Mouse (Mus musculus) kidney, postnatal 4 days (tissue): ENCODE measurements around the gene Ybx3.
A peak's percentile ranks its signal among the peaks of the same experiment; 100 is the strongest.

Experiments
- DNase-seq, 2 experiments: peaks; one replicate each; pipeline ENCODE4 v3.0.0; 2021; ENCODE audit warnings: mixed read lengths in 2 of 2

The Ybx3 gene

DNA sequence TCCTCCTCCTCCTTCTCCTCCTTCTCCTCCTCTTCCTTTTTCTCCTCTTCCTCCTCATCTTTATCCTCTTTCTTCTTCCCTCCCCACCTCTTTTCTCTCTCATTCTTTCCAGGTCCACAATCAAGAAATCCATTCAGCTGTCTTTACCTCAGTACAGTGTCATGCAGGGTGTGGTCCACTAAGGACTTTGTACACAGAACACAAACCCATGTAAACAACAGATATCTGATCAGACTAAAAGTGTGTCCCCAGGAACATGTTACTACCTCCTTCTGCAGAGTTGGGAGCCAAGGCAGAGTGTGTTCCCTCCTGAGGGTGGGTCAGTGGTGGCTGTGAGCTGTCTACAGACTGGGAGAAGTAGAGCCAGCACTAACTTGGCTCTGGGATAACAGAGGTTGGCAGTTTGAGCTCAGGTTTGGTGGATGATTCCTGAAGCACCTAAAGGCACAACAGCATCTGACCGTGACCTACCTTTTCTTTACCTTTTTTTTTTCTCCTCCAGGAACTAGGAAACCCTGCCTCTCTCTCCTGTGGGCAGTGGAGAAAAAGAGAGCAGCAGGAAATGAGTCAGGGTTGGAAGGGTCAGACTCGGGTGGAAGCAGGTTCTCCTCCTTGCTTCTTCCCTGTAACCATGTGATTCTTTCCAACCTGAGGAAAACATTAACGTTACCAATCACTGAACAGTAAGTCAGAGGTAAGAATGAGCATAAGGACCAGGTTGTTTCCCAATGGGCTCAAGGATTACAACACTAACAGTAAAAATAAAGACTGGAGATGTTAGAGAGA, 66.2 kb downstream of the Ybx3 start:
- DNase-seq, result no peak

DNA sequence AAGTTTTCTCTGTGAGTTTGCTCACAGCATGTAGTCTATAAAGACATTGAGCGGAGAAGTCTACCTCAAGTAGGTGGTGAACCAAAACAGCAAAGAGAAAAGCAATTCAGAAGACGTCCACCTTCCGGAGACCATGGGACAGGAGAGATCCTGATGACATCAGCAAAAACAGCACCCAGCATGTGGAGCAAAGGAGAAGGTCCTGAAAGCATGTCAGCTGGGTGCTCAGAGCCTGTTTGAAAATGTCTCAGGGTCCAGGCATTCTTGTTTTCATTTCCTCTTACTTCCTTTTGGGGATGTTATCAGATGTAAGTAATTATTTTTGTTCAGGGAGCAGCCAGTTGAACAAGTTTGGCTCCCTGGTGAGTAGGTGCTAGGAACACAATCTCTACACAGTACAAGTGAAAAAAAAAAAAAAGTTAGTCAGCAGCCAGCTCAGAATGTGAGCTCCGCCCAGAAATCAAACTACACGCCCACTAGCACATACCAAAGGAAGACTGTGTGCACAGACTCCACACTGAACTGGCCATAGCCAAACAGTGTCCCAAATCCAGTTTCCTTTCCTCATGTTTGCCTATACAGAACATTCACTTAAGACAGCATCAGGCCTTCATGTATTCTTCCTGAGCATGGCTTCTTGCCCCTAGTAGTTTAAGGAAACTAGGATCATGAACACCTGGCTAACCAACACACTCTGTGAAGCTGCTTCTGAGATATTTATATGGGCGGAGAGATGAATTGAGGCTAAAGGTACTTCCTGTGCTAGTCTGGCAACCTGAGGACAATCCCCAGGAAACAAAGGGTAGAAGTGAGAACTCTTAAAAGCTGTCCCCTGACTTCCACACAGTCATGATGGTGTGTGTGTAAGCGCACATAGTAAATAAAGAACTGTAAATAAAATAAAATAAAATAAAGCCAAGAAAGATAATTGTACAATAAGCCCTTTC, 71.8 kb downstream of the Ybx3 start:
- peak; percentile 2 to 4 for DNase-seq
